Mouse (Mus musculus): ENCODE results near the gene Mgat5.

- TF ChIP-seq POLR2A (IDR thresholded peaks at IDR 0.05; ENCODE audit: insufficient read length, low read depth) (no peak), USF1 (IDR thresholded peaks at IDR 0.05; ENCODE audit: low read depth) (no peak), TCF3 (IDR thresholded peaks at IDR 0.05; ENCODE audit: insufficient read length, low read depth) (no peak), MAX (IDR thresholded peaks at IDR 0.05; ENCODE audit: low read depth) (no peak), E2F4 (IDR thresholded peaks at IDR 0.05; ENCODE audit: insufficient read depth) (no peak), MYOD1 (IDR thresholded peaks at IDR 0.05; ENCODE audit: control insufficient read depth in 1 of 3, insufficient read length in 2 of 3, low read depth in 2 of 3) (no peak), POLR2AphosphoS2 (IDR thresholded peaks at IDR 0.05; ENCODE audit: insufficient read length, low read depth) (no peak)
These were observed 35.1 kb downstream of the Mgat5 start for GRCm38 (mm10) chr1:127239914-127240313.
